Mouse (Mus musculus): ENCODE results near the gene C330021F23Rik. TPM values are rescaled to one million over a fixed set of nuclear protein-coding genes. Genes with fewer than 3 reads are reported as not detected.
"Not testable (repeated sequence)": the region's sequence is repeated elsewhere in the genome, so short reads cannot be mapped to it uniquely, and the experiment has no call there.

C330021F23Rik gene
- polyA plus RNA-seq, 1 experiment from 2014 or later: 2.7 TPM

GRCm38 (mm10) chr8:3556114-3556513 lies 11.7 kb upstream of the C330021F23Rik start:
- peak; percentile 90 for ATAC-seq (ENCODE audit: insufficient read depth, low FRiP score, low read depth)
- Histone ChIP-seq H3K4me3 (replicated peaks) (no peak overlapping the region), H3K4me1 (no peaks in the 10 kb centered on the region), H3K4me2 (no peak overlapping the region), H3K27ac (no peak overlapping the region), H3K9ac (no peak overlapping the region), H3K27me3 (replicated peaks) (no peaks in the 10 kb centered on the region), H3K9me3 (no peaks in the 10 kb centered on the region), H3K36me3 (no peaks in the 10 kb centered on the region)
- 57% methylated on average over 4 of the region's 4 CpGs for whole genome bisulfite sequencing

GRCm38 (mm10) chr8:3568378-3568777 lies 588 bp downstream of the C330021F23Rik start:
- Histone ChIP-seq H3K27ac (no peak overlapping the region), H3K4me1 (0 out of 2 replicates have a peak, but pooled peaks cover 3% of the 10 kb centered on the region), H3K9me3 (no peaks in the 10 kb centered on the region), H3K27me3 (replicated peaks) (no peaks in the 10 kb centered on the region), H3K4me3 (replicated peaks) (peak overlapping the region; percentile 19; the same call in 1 of the 2 replicates), H3K36me3 (no peaks in the 10 kb centered on the region), H3K4me2 (peak overlapping the region; percentile 34), H3K9ac (no peak overlapping the region)
- peak; percentile 37; the same call in 1 of the 2 replicates for ATAC-seq (ENCODE audit: insufficient read depth, low FRiP score, low read depth)
- WGBS: 11% methylated on average over 7 of the region's 7 CpGs

GRCm38 (mm10) chr8:3569784-3570183 lies 2.0 kb downstream of the C330021F23Rik start:
- Histone ChIP-seq H3K36me3 (no peaks in the 10 kb centered on the region), H3K4me3 (replicated peaks) (no peak overlapping the region), H3K4me2 (no peak overlapping the region), H3K4me1 (0 out of 2 replicates have a peak, but pooled peaks cover 3% of the 10 kb centered on the region), H3K27me3 (replicated peaks) (no peaks in the 10 kb centered on the region), H3K9ac (no peak overlapping the region), H3K9me3 (no peaks in the 10 kb centered on the region), H3K27ac (no peak overlapping the region)
- no peak for ATAC-seq (ENCODE audit: insufficient read depth, low FRiP score, low read depth)
- 77% methylated on average over 5 of the region's 5 CpGs for WGBS

GRCm38 (mm10) chr8:3574546-3574945 lies 6.8 kb downstream of the C330021F23Rik start:
- 91% methylated on average over 3 of the region's 3 CpGs for WGBS
- Histone ChIP-seq H3K4me3 (replicated peaks) (no peak overlapping the region), H3K36me3 (no peaks in the 10 kb centered on the region), H3K9ac (no peak overlapping the region), H3K4me1 (peaks cover 3% of the 10 kb centered on the region; the same call in 1 of the 2 replicates), H3K9me3 (no peaks in the 10 kb centered on the region), H3K27ac (no peak overlapping the region), H3K27me3 (replicated peaks) (no peaks in the 10 kb centered on the region), H3K4me2 (no peak overlapping the region)
- no peak for ATAC-seq (ENCODE audit: insufficient read depth, low FRiP score, low read depth)

GRCm38 (mm10) chr8:3576211-3576960 lies 8.6 kb downstream of the C330021F23Rik start:
- Histone ChIP-seq H3K4me3 (replicated peaks) (no peak overlapping the region), H3K4me2 (no peak overlapping the region), H3K27me3 (replicated peaks) (no peaks in the 10 kb centered on the region), H3K36me3 (no peaks in the 10 kb centered on the region), H3K9ac (no peak overlapping the region), H3K27ac (no peak overlapping the region), H3K4me1 (peaks cover 4% of the 10 kb centered on the region; the same call in 1 of the 2 replicates), H3K9me3 (no peaks in the 10 kb centered on the region)
- ATAC-seq (ENCODE audit: insufficient read depth, low FRiP score, low read depth): no peak
- WGBS: 66% methylated on average over 15 of the region's 15 CpGs

GRCm38 (mm10) chr8:3579390-3580364 lies 11.9 kb downstream of the C330021F23Rik start:
- Histone ChIP-seq H3K27me3 (replicated peaks) (no peaks in the 10 kb centered on the region), H3K4me1 (peaks cover 4% of the 10 kb centered on the region; the same call in 1 of the 2 replicates), H3K4me2 (no peak overlapping the region), H3K9ac (no peak overlapping the region), H3K9me3 (no peaks in the 10 kb centered on the region), H3K36me3 (no peaks in the 10 kb centered on the region), H3K4me3 (replicated peaks) (no peak overlapping the region), H3K27ac (peak overlapping the region; percentile 76)
- ATAC-seq (ENCODE audit: insufficient read depth, low FRiP score, low read depth): peak; percentile 73
- WGBS: 61% methylated on average over 9 of the region's 9 CpGs

- H3K9me3 ChIP-seq; H3K27ac ChIP-seq; H3K27me3 ChIP-seq (replicated peaks); H3K4me3 ChIP-seq (replicated peaks); H3K9ac ChIP-seq; ATAC-seq (ENCODE audit: insufficient read depth, low FRiP score, low read depth); H3K4me1 ChIP-seq; H3K4me2 ChIP-seq; H3K36me3 ChIP-seq: not testable (repeated sequence)
- 81% methylated on average over 1 of the region's 3 CpGs for WGBS
Observed at GRCm38 (mm10) chr8:3581961-3582360, 14.2 kb downstream of the C330021F23Rik start.

- H3K9ac ChIP-seq: no peak overlapping the region
- H3K4me1 ChIP-seq: no peaks in the 10 kb centered on the region
- no peak overlapping the region for H3K4me3 ChIP-seq (replicated peaks)
- WGBS: 69% methylated on average over 2 of the region's 2 CpGs
- no peaks in the 10 kb centered on the region for H3K9me3 ChIP-seq
- no peaks in the 10 kb centered on the region for H3K27me3 ChIP-seq (replicated peaks)
- no peak overlapping the region for H3K27ac ChIP-seq
- H3K4me2 ChIP-seq: no peak overlapping the region
- no peaks in the 10 kb centered on the region for H3K36me3 ChIP-seq
- peak; percentile 12; the same call in 1 of the 2 replicates for ATAC-seq (ENCODE audit: insufficient read depth, low FRiP score, low read depth)
Observed at GRCm38 (mm10) chr8:3586452-3586851, 18.7 kb downstream of the C330021F23Rik start.

- ATAC-seq (ENCODE audit: insufficient read depth, low FRiP score, low read depth): 0 out of 2 replicates have a peak, but pooled peaks have one; percentile 0
- WGBS: 9% methylated on average over 7 of the region's 7 CpGs
- no peaks in the 10 kb centered on the region for H3K9me3 ChIP-seq
Observed at GRCm38 (mm10) chr8:3586993-3587390, 19.2 kb downstream of the C330021F23Rik start, which contains the start of gene Camsap3. Gene Camsap3 (plus strand): TSS chr8:3587293.

GRCm38 (mm10) chr8:3587391-3588257 lies 19.8 kb downstream of the C330021F23Rik start:
- ATAC-seq (ENCODE audit: insufficient read depth, low FRiP score, low read depth): peak; percentile 70
- Histone ChIP-seq H3K9ac (peak overlapping the region; percentile 56), H3K4me3 (replicated peaks) (peak overlapping the region; percentile 67), H3K4me2 (peak overlapping the region; percentile 90), H3K36me3 (no peaks in the 10 kb centered on the region), H3K27me3 (replicated peaks) (no peaks in the 10 kb centered on the region), H3K9me3 (no peaks in the 10 kb centered on the region), H3K4me1 (no peaks in the 10 kb centered on the region), H3K27ac (peak overlapping the region; percentile 88)
- under 1% methylated on average over 76 of the region's 77 CpGs for WGBS

More at GRCm38 (mm10) chr8:3586993-3587390, 19.2 kb downstream of the C330021F23Rik start, which contains the start of gene Camsap3:
- H3K4me1 ChIP-seq: no peaks in the 10 kb centered on the region
- peak within 1 kb of the TSS; percentile 56 for H3K9ac ChIP-seq
- H3K4me2 ChIP-seq: peak within 1 kb of the TSS; percentile 90
- H3K27ac ChIP-seq: peak within 1 kb of the TSS; percentile 88
- no peaks in the 10 kb centered on the region for H3K27me3 ChIP-seq (replicated peaks)
- peak within 1 kb of the TSS; percentile 67 for H3K4me3 ChIP-seq (replicated peaks)
- H3K36me3 ChIP-seq: no peaks in the 10 kb centered on the region

GRCm38 (mm10) chr8:3588258-3588633 lies 20.5 kb downstream of the C330021F23Rik start:
- peak overlapping the region; percentile 67 for H3K4me3 ChIP-seq (replicated peaks)
- WGBS: 7% methylated on average over 11 of the region's 11 CpGs
- H3K9ac ChIP-seq: peak overlapping the region; percentile 56
- peak overlapping the region; percentile 90 for H3K4me2 ChIP-seq
- H3K27me3 ChIP-seq (replicated peaks): no peaks in the 10 kb centered on the region
- ATAC-seq (ENCODE audit: insufficient read depth, low FRiP score, low read depth): peak; percentile 36
- H3K4me1 ChIP-seq: 0 out of 2 replicates have a peak, but pooled peaks cover 3% of the 10 kb centered on the region
- no peaks in the 10 kb centered on the region for H3K9me3 ChIP-seq
- H3K27ac ChIP-seq: peak overlapping the region; percentile 88
- H3K36me3 ChIP-seq: no peaks in the 10 kb centered on the region
